In the genomic region with DNA sequence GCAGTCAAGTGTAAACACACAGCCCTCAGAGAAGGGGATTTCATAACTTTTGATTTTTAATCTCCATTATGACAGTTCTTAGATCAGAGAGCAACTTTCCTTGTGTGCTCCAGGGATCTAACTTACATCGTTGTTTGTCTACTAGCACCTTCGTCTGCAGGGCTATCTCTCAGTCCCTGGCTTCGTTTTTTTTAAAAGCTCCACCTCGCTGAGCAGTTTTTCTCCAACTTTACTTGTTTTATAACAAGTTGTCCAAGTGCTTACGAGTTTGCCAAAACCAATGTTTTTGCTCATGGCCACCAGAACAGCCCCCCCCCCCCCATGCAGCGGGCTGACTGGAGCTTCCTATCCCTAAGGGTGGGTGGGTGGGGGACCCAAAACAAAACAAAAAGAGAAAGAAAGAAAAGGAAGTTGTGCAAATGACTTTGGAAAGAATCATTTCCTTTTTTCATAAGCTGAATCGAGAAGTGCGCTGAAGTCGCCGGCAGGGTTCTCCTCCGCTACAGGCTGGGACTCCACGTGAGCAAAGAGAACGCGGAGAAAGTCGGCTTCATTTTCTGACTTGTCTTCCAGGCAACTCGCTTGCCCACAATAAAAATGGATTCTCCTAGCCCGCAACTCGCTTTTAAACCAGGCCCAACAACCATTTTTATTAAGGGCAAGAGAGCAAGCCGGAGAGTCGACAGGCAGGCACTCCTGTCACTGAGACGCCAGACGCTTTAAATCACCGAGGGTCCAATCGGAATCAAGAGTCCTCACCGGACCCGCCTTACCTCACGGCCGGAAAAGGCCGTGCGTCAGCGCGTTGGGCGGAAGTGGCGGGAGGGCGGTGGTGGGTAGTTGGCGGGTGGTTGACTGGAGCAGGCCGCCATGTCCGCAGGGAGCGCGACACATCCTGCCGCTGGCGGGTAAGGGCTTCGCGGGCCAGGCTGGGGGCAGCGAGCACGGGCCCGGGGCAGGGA, we compare ENCODE assay signal across 1 mouse cellular context.
TF ChIP-seq lines count a peak whose summit lies in the region.

A gene (plus strand): TSS at position 824 of the 962 bp plus-strand sequence.

TF ChIP-seq in CH12.LX, 34 proteins besides CTCF, POLR2A, EP300 and RAD21 (continued from another document):
- TF ChIP-seq CHD1 (IDR thresholded peaks at IDR 0.05; ENCODE audit: low read depth, low read length), result no peak
- peak; percentile 94 for TF ChIP-seq TBP (conservative IDR thresholded peaks at IDR 0.05; ENCODE audit: low read depth, low read length)
- no peak for TF ChIP-seq MAZ (IDR thresholded peaks at IDR 0.05; ENCODE audit: low read depth, low read length)
- TF ChIP-seq ZNF384 (IDR thresholded peaks at IDR 0.05; ENCODE audit: low read depth, low read length), result no peak
- TF ChIP-seq MXI1 (IDR thresholded peaks at IDR 0.05; ENCODE audit: low read depth, low read length), result peak; percentile 97
- peak; percentile 76; the same call in 1 of the 2 replicates for TF ChIP-seq KAT2A (IDR thresholded peaks at IDR 0.05; ENCODE audit: insufficient replicate concordance, low read length)
- TF ChIP-seq ETS1 (conservative IDR thresholded peaks at IDR 0.05; ENCODE audit: low read depth, low read length), result 0 out of 2 replicates have a peak, but pooled peaks have one; percentile 29
- no peak; the same call in 1 of the 2 replicates for TF ChIP-seq USF2 (conservative IDR thresholded peaks at IDR 0.05; ENCODE audit: low read depth, low read length)
- no peak for TF ChIP-seq ZC3H11A (IDR thresholded peaks at IDR 0.05; ENCODE audit: low read depth, low read length)
- TF ChIP-seq BHLHE40 (IDR thresholded peaks at IDR 0.05; ENCODE audit: low read depth, low read length), result peak; percentile 75
- TF ChIP-seq E2F4 (IDR thresholded peaks at IDR 0.05; ENCODE audit: insufficient replicate concordance, low read depth, low read length), result no peak
- peak; percentile 74 for TF ChIP-seq TCF12 (IDR thresholded peaks at IDR 0.05; ENCODE audit: low read depth, low read length)
- peak; percentile 92 for TF ChIP-seq HCFC1 (IDR thresholded peaks at IDR 0.05; ENCODE audit: low read depth, low read length)
- TF ChIP-seq UBTF (IDR thresholded peaks at IDR 0.05; ENCODE audit: low read depth, low read length), result peak; percentile 20; the same call in 1 of the 2 replicates
- 0 out of 2 replicates have a peak, but pooled peaks have one; percentile 32 for TF ChIP-seq ZMIZ1 (IDR thresholded peaks at IDR 0.05; ENCODE audit: low read depth, low read length)
- no peak for TF ChIP-seq JUN (IDR thresholded peaks at IDR 0.05; ENCODE audit: insufficient read depth, low read depth, low read length)
- TF ChIP-seq MAX (IDR thresholded peaks at IDR 0.05; ENCODE audit: low read length), result peak; percentile 60
- TF ChIP-seq CHD2 (IDR thresholded peaks at IDR 0.05; ENCODE audit: low read length), result no peak
